ENCODE assay signal across 18 mouse cellular contexts in genomic region chr8:75917603-75918344, GRCm38 (mm10).
A peak's percentile ranks its signal among the peaks of the same experiment; 100 is the strongest.
DNase-seq lines count a peak whose midpoint lies in the region; ATAC-seq lines count a peak whose summit lies in the region.
"Had no signal": no experiment of that assay in that cellular context is flagged by ENCODE, and none has a peak within 500 bp of the region (broad histone marks: within the 10 kb centered on the region; RNA-seq: fewer than 3 reads in every experiment).

No protein-coding gene starts in this region.

- no peaks in the 10 kb centered on the region for H3K36me3 ChIP-seq in neural tube, embryonic 11.5 days (ENCODE audit: control insufficient read depth, insufficient read depth, low read length)
- no peaks in the 10 kb centered on the region for H3K36me3 ChIP-seq in hindbrain, embryonic 11.5 days (ENCODE audit: control insufficient read depth, insufficient read depth, low read length)
- no peaks in the 10 kb centered on the region for H3K36me3 ChIP-seq in midbrain, embryonic 11.5 days (ENCODE audit: control insufficient read depth, insufficient read depth, low read length)
- H3K36me3 ChIP-seq: limb, embryonic 13.5 days; neural tube, embryonic 15.5 days; stomach, embryonic 15.5 days had no signal

- peak; percentile 11 for DNase-seq in neural tube, embryonic 11.5 days (ENCODE audit: low spot score)
- no peak for DNase-seq in neural tube, embryonic 10.5 days (ENCODE audit: extremely low spot score, low spot score)
- DNase-seq in hindbrain, embryonic 11.5 days (ENCODE audit: low spot score), result peak; percentile 28
- no peak for DNase-seq in midbrain, embryonic 11.5 days (ENCODE audit: low spot score, missing footprints)
- DNase-seq in adipocyte (ENCODE audit: low spot score), result no peak
- DNase-seq in right cerebral cortex, postnatal 14 days, result no peak
- no peak for DNase-seq in yolk sac, embryonic 10.5 days (ENCODE audit: low spot score)
- DNase-seq: adrenal gland, postnatal 14 days; cerebellum, adult 9-10 months; forebrain, postnatal 0 days; heart, postnatal 10 days; kidney, postnatal 14 days; layer of hippocampus, postnatal 36 days; spleen, adult 18-20 months had no signal

- H3K9me3 ChIP-seq in neural tube, embryonic 11.5 days (ENCODE audit: control insufficient read depth, low read length), result no peaks in the 10 kb centered on the region
- H3K9me3 ChIP-seq in hindbrain, embryonic 11.5 days (ENCODE audit: control insufficient read depth, low read length), result no peaks in the 10 kb centered on the region
- no peaks in the 10 kb centered on the region for H3K9me3 ChIP-seq in midbrain, embryonic 11.5 days (ENCODE audit: control insufficient read depth, low read length)
- H3K9me3 ChIP-seq: limb, embryonic 13.5 days; neural tube, embryonic 15.5 days; stomach, embryonic 15.5 days had no signal

- H3K4me2 ChIP-seq in neural tube, embryonic 11.5 days (ENCODE audit: low read depth), result no peak overlapping the region
- no peak overlapping the region for H3K4me2 ChIP-seq in hindbrain, embryonic 11.5 days (replicated peaks; ENCODE audit: low read depth, low read length)
- H3K4me2 ChIP-seq in midbrain, embryonic 11.5 days, result no peak overlapping the region
- H3K4me2 ChIP-seq: limb, embryonic 13.5 days; neural tube, embryonic 15.5 days; stomach, embryonic 15.5 days had no signal

- no peak overlapping the region for H3K4me3 ChIP-seq in neural tube, embryonic 11.5 days (ENCODE audit: low read depth, low read length)
- no peak overlapping the region for H3K4me3 ChIP-seq in hindbrain, embryonic 11.5 days (ENCODE audit: low read depth, low read length)
- no peak overlapping the region for H3K4me3 ChIP-seq in midbrain, embryonic 11.5 days (ENCODE audit: low read depth, low read length)
- H3K4me3 ChIP-seq: limb, embryonic 13.5 days; neural tube, embryonic 15.5 days; stomach, embryonic 15.5 days had no signal

- no peaks in the 10 kb centered on the region for H3K27me3 ChIP-seq in neural tube, embryonic 11.5 days (ENCODE audit: control insufficient read depth, insufficient read depth, low read length)
- no peaks in the 10 kb centered on the region for H3K27me3 ChIP-seq in hindbrain, embryonic 11.5 days (ENCODE audit: control insufficient read depth, insufficient read depth, low read length)
- no peaks in the 10 kb centered on the region for H3K27me3 ChIP-seq in midbrain, embryonic 11.5 days (ENCODE audit: control insufficient read depth, insufficient read depth, low read length)
- H3K27me3 ChIP-seq: limb, embryonic 13.5 days; neural tube, embryonic 15.5 days; stomach, embryonic 15.5 days had no signal

- no peaks in the 10 kb centered on the region for H3K4me1 ChIP-seq in neural tube, embryonic 11.5 days (ENCODE audit: control insufficient read depth, insufficient read depth, low read length)
- no peaks in the 10 kb centered on the region for H3K4me1 ChIP-seq in hindbrain, embryonic 11.5 days (replicated peaks; ENCODE audit: control insufficient read depth, insufficient read depth, low read length)
- H3K4me1 ChIP-seq in midbrain, embryonic 11.5 days (ENCODE audit: control insufficient read depth, insufficient read depth, low read length), result no peaks in the 10 kb centered on the region
- H3K4me1 ChIP-seq: limb, embryonic 13.5 days; neural tube, embryonic 15.5 days; stomach, embryonic 15.5 days had no signal

- 75% methylated on average over 15 of the region's 15 CpGs for WGBS in neural tube, embryonic 11.5 days
- WGBS in hindbrain, embryonic 11.5 days, result 61% methylated on average over 15 of the region's 15 CpGs
- 63% methylated on average over 15 of the region's 15 CpGs for WGBS in midbrain, embryonic 11.5 days

- ATAC-seq in neural tube, embryonic 11.5 days (ENCODE audit: insufficient read depth, low FRiP score, low TSS enrichment), result no peak
- ATAC-seq in hindbrain, embryonic 11.5 days (ENCODE audit: low FRiP score), result peak; percentile 88
- ATAC-seq in midbrain, embryonic 11.5 days (ENCODE audit: low FRiP score), result peak; percentile 71; the same call in 1 of the 2 replicates
- ATAC-seq: CD4-positive, CD25-positive, alpha-beta regulatory T cell, adult 4 months; forebrain, postnatal 0 days had no signal

- H3K9ac ChIP-seq in neural tube, embryonic 11.5 days (ENCODE audit: low read length), result no peak overlapping the region
- no peak overlapping the region for H3K9ac ChIP-seq in hindbrain, embryonic 11.5 days (ENCODE audit: low read depth, low read length)
- H3K9ac ChIP-seq in midbrain, embryonic 11.5 days (ENCODE audit: low read length), result no peak overlapping the region
- H3K9ac ChIP-seq: forebrain, postnatal 0 days; limb, embryonic 13.5 days; neural tube, embryonic 15.5 days; stomach, embryonic 15.5 days had no signal

- H3K27ac ChIP-seq in neural tube, embryonic 11.5 days (ENCODE audit: low read depth, low read length), result no peak overlapping the region
- no peak overlapping the region for H3K27ac ChIP-seq in hindbrain, embryonic 11.5 days (ENCODE audit: low read depth, low read length)
- no peak overlapping the region for H3K27ac ChIP-seq in midbrain, embryonic 11.5 days (ENCODE audit: low read depth, low read length)
- H3K27ac ChIP-seq: limb, embryonic 13.5 days; neural tube, embryonic 15.5 days; stomach, embryonic 15.5 days had no signal

Comparison
In these comparisons a context has a peak if more than half of its experiments do, and no peak if none do; other contexts are left out.
1. DNase-seq: peak in neural tube, embryonic 11.5 days (single experiment) and hindbrain, embryonic 11.5 days (single experiment); none in neural tube, embryonic 10.5 days (single experiment), midbrain, embryonic 11.5 days (single experiment), adipocyte (single experiment), right cerebral cortex, postnatal 14 days (single experiment) and yolk sac, embryonic 10.5 days (single experiment).